Mouse (Mus musculus) hematopoietic stem cell, adult 5-6 weeks (primary cell): ENCODE measurements around the gene Mtm1. TPM values are rescaled to one million over a fixed set of nuclear protein-coding genes. Genes with fewer than 3 reads are reported as not detected.
A peak's percentile ranks its signal among the peaks of the same experiment; 100 is the strongest.
"Not testable (repeated sequence)": the region's sequence is repeated elsewhere in the genome, so short reads cannot be mapped to it uniquely, and the experiment has no call there.

Source experiments
- ATAC-seq, 2 experiments: fragments of 125-278 bp in 1 of 2; replicated peaks in 1 of 2; 2 replicates each; pipeline ENCODE4 v1.8.0; 2016 to 2017; ENCODE audit warnings: inconsistent platforms in 2 of 2, mild to moderate bottlenecking in 2 of 2, moderate number of reproducible peaks in 2 of 2, low read depth in 1 of 2, moderate TSS enrichment in 1 of 2; ENCODE audit not compliant: low FRiP score in 2 of 2, poor library complexity in 2 of 2, severe bottlenecking in 2 of 2, insufficient read depth in 1 of 2, low TSS enrichment in 1 of 2
- total RNA-seq: library from RNA; stranded (forward); fragments of 172-1452, 232-1000 nt; gene quantifications from 2 replicates; pipeline ENCODE4 v1.2.3, GENCODE M21; 2017

The Mtm1 gene
- total RNA-seq, 1 experiment from 2014 or later = 22.4 TPM

DNA sequence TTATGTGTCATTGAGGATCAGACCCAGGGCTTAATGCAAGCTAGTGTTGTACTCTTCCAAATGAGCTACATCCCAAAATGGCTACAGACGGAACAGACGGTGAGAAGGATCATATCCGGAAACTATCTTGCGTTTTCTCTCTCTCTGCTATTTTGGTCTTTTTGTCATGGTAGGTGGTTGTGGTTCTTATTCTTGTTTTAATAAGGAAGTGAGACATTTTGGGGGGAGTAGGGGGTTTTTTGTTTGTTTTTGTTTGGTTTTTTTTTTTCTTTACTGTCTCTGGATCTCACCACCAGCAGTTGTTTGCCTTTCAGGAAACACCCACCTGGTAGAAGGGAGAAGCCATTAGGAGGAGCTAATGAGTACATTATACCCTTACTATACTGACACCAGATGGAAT, 50.3 kb downstream of the Mtm1 start:
- ATAC-seq = no peak

GRCm38 (mm10) chrX:71264316-71264715, 53.7 kb downstream of the Mtm1 start:
- no peak for ATAC-seq

DNA sequence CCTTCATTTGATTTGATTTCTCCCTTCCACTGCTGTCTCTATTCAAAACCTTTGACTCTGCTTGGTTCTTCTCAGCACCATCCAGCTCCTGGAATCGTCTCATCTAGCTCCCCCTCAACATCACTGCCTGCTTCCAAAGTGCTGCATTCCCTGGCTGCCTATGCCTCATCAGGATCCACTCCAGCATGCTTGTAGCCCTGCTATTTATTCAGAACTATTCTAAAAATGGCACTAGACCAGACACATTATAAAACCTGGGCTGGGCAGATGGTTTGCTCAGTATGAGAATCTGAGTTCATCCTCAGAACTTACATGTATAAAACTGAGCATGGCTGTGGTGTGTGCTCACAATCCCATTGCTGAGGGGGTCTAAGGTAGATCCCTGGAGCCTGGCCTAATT, 58.4 kb downstream of the Mtm1 start:
- no peak for ATAC-seq

DNA sequence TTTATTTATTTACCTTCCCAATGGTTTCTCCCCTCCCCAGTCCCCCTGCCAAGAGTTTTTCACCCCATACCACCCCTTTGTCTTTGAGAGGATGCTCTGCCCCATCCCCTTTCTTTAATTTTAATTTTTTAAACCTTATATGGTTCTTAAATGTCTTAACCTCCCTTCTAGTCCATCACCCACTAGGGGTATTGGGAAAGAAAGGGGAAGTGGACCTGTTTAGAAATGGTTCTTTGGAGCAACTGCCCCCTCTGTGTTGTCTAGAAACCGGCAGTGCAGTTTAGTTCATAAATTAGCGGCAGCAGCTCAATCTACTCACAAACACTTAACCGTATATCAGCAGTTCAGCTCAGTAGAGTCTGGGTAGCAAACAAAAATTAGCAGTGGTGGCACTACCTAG, 63.6 kb downstream of the Mtm1 start:
- no peak for ATAC-seq

DNA sequence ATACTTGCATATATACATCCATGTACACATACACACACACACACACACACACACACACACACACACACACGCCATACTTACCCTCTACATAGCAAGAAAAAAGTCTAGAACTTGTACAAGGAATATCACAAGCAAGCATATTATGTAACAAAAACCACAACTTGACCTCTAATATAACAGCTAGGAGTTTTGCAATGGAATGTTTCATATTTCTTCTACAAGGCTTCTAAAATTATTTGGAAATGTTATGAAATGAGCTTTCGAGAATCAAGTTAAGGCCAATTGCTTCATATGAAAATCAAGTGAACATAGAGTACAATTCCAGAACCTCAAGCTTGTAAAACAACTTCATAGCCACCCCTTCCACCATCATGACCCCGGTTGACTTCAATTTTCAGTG, 74.9 kb downstream of the Mtm1 start:
- ATAC-seq = no peak; a peak in 1 of 4 replicates

DNA sequence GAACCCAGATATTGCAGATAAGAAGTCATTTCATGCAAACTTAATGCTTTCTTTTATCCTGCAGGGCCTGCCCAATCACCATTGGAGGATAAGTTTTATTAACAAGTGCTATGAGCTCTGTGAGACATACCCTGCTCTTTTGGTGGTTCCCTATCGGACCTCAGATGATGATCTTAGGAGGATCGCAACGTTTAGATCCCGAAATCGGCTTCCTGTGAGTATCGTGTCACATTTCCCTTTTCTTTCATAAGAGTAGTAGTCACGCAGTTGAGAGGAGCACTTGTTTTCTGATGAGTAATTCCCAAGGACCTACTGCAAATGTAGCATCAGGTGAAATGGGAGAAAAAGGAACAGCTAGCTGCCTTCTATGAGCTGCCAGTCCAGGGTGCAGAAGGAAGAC, 76.5 kb downstream of the Mtm1 start:
- no peak; a peak in 1 of 4 replicates for ATAC-seq

DNA sequence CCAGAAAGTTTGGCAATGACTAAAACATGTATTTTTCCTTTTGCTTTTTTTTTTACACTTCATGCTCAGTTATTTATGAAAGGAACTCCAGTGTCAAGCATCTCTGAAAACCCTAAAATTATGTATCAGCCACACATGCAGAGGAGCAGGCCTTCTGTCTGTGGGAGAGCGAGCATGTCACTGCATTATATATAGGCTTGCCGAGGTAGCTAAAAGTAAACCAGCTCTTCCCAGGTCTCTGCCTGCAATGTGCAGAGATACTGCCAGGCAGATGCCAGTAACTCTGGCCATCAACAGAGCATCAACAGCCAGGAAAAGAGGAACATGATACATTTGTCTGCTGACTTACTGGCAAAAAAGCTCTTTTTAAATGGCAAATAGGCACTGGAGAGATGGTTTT, 83.6 kb downstream of the Mtm1 start:
- no peak for ATAC-seq

DNA sequence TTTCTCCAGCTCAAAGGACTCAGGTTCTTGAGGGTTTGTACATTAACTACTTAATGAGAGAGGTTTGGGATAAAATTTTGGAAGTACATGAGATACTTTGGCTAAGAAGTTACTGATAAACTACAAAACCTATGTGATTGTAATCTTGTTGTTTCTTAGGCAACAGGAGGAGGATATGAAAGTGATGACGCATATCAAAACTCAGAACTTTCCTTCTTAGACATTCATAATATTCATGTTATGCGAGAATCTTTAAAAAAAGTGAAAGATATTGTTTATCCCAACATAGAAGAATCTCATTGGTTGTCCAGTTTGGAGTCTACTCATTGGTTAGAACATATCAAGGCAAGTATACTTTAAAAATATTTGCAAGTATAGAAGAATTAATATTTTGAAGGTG, 85.4 kb downstream of the Mtm1 start:
- ATAC-seq = no peak

- ATAC-seq = no peak
Observed at GRCm38 (mm10) chrX:71302148-71302547, 91.6 kb downstream of the Mtm1 start.

DNA sequence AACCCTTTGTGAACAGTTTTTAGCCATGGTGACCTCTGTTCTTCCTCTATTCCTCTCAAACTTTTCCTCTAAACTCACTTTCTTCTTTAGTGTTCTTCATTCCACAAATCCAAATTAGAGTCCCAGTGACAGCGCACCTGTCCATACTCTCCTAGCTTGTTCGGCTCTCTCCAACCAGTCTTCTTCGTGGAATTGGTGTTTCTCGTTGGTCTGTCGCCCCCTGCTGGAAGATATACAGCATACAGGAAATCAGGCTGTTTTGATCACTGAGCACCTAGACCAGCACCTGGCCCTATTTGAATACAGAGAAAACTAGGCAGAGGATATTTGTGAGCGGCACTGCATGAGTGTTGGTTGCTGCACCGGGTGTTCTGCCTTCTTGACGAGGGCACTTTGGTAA, 100.7 kb downstream of the Mtm1 start:
- ATAC-seq = peak in 1 of 2 experiments; percentile 42; a peak in 1 of 4 replicates

GRCm38 (mm10) chrX:71314380-71314779, 103.8 kb downstream of the Mtm1 start:
- ATAC-seq = no peak

GRCm38 (mm10) chrX:71352033-71352432, 141.5 kb downstream of the Mtm1 start:
- no peak for ATAC-seq

GRCm38 (mm10) chrX:71355331-71355730, 144.8 kb downstream of the Mtm1 start:
- ATAC-seq = no peak

GRCm38 (mm10) chrX:71361793-71362192, 151.2 kb downstream of the Mtm1 start:
- ATAC-seq = not testable (repeated sequence)

DNA sequence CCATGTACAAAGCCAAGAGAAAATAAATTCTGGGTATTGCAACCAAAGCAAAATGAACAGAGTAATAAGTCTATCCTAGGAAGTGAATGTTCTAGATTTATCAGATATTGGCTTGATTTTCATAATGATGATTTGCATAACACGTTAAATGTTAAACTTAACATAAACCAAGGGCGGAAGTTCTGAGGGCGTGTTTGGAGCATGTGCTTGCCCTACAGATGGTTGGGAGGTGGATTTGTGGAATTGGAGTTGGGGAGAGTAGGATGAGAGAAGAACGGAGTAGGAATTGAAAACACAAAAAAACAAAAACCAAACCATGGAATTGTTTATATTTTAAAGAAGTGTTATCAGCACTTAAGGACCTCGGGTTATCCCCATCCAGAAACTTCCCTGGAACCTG, 153.5 kb downstream of the Mtm1 start:
- no peak for ATAC-seq

DNA sequence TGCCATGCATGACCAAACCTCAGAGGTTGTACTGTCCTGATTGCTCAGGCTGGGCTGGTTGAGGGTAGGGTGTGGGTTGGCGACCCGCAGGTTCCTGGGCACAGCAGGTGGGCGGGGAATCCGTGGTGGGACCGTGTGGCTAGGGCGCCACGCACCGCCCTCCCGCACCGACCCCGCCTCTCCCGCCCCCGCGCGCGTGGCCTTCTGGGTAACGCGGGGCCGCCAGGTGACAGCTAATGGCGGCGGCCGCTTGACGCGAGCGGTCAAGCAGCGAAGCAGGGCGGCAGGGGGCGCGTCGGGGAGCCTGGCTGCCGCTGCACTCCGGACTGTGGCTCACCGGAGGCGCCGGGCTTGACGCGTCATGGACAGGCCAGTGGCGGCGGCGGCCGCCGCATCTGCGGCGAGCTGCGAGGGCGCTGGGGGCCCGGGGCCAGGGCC, 154.0 kb downstream of the Mtm1 start, which contains the start of gene Mtmr1:
Gene Mtmr1, plus strand, starts transcription at position 207 of the 438 bp plus-strand sequence.
- peak; percentile 77 to 93 for ATAC-seq

DNA sequence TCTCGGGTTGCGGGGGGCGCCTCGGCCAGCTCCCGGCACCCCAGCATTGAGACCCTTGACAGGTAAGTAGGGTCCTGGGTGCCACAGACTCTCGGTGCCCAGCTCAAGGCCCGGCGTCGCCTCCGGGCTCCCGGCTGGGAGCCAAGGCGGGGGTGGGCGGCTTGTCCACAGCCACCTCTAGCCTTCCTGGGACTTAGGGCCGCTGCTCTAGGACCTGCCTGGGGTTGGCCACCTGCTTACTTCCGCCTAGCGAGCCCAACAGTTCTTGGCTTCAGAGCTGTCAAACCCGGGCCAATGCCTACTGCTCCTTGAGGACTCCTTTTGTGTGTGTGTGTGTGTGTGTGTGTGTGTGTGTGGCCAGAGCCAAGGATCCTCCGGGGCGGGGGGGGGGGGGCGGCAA, 154.4 kb downstream of the Mtm1 start:
- peak in 1 of 2 experiments; percentile 59; a peak in 1 of 4 replicates for ATAC-seq
